Mouse (Mus musculus): ENCODE data around the gene Tent5b.
"Not testable (repeated sequence)": the region's sequence is repeated elsewhere in the genome, so short reads cannot be mapped to it uniquely, and the experiment has no call there.

The Tent5b gene

DNA sequence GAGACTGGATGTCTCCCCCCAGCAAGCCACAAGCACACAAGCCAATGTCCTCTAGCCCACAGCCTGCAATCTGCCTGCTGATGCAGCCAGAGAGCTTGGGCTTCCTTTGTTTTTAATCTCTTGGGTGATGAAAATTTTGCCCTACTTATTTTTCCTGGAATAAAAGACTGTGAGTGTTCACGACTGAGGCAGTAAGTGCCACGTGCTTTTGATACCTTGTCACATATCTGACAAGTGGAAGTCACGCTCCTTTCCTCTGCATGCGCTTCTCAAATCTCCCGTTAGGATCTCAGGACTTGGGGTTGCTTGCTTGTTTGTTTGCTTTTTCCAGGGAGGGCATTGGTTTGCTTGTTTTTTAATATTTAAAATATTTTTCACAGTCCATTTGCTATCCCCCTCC lies 24.4 kb downstream of the Tent5b start:
- no peak for DNase-seq

DNA sequence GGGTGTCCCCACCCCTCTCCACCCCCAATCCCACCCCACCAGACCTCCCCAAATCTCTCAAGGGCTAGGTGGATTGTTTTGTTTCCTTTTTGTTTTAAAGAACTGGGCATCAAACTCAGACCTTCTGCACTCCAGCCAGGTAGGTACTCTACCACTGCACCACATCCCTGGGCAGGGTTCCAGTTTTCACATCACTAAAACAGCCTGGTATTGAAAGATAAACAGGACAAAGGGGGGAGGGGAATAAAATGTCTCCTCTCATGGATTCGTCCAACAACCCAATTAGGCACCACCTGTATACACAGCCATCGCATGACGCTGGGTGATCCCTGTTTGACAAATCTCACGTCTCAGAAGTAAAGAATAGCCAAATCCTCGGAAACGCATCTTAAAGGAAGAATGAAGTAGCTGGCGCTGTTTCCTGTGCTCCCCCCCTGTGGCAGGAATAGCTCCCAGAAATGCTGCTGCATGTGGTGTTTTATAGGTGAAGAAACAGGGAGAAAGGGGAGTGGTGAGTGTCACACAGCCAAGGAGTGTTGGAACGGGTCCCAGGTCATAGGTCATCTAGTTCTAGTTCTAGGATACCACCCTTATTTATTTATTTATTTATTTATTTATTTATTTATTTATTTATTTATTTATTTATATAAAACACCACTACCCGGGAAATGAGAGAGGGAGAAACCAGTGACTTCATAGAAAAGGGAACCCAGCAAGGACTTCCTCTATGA lies 25.0 kb downstream of the Tent5b start:
- DNase-seq, result no peak

DNA sequence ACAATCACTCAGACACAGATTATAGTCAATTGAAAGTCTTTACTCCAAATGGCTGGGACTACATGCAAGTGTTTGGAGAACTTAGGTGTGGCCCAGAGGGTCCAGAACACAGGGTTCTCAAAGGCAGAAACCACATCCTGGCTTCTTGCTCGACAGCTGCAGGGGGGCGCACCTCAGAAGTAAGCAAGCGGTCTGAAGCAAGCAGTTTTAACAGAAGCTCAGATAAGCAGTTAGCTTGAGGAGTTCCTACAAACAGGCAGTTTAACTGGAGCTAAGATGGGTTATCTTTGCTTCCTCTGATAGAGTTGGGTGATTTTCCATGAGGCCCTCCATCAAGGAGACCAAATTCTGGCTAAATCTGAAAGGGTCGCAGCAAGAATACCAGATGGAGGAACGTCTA lies 26.6 kb downstream of the Tent5b start:
- no peak for DNase-seq

DNA sequence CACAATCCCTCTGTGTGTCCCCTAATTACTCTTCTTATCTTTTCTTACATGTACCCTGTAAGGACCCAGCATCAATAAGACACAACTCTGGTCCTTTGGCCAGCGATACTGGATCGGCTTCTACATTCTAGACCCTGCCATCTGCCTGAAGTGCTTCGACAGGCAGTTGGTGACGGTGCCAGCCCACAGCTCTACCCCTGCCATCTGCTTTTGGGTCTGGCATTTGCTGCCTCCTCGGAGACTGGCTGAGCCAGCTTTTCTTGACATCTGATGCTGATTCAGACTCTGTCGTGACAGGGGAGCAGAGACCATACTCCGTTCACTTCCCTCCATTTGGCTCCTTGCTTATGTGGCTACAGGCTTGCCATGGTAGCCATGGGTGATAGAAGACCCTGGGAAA lies 29.1 kb downstream of the Tent5b start:
- DNase-seq, result peak; percentile 74

DNA sequence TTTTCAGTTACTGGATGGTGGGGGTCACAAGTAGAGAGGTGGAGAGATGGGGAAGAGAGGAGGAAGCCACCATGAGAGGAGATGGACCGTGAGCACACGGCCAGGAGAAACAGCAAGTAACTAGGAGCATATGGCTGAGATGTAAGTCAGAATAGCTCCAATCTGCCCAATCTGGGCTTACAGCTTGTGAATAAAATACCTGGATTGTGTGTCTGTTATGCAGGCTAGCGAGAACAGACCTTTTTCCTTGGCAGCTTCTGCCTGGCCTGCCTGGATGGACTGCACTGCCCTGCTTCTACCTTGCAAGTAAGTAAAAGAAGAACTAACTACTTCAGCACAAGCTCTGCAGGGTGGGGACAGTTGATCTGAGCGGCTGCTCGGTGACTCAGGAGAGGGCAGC lies 31.1 kb downstream of the Tent5b start:
- DNase-seq, result no peak

DNA sequence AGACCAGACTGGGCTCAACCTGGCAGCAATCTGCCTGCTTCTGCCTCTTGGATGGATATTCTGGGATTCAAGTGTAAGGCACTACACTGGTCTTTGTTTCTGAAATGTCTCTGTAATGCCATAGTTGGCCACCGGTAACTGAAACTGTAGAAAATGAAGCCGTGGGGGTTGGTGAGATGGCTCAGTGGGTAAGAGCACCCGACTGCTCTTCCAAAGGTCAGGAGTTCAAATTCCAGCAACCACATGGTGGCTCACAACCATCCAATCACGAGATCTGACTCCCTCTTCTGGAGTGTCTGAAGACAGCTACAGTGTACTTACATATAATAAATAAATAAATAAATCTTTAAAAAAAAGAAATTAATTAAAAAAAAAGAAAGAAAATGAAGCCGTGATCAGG lies 32.6 kb downstream of the Tent5b start:
- DNase-seq, result not testable (repeated sequence)

DNA sequence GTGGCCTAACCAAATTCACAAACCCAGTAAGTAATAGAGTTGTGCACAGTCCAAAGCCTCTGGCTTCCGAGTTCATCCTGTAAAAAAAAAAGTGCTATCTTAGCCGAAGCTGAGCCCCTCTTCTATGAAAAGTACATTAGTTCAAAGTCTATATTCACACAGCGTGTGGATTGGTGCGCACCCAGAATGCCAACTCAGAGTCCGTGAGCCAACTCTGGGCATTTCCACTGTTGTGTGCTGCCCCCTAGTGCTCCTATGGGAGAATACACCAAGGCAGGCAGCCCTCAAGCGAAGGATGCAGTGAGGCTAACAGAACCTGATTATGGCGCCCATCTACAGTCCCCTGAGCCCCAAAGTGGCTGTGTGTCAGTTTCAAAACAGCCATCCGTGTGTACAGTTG lies 33.0 kb downstream of the Tent5b start:
- DNase-seq, result peak; percentile 82

DNA sequence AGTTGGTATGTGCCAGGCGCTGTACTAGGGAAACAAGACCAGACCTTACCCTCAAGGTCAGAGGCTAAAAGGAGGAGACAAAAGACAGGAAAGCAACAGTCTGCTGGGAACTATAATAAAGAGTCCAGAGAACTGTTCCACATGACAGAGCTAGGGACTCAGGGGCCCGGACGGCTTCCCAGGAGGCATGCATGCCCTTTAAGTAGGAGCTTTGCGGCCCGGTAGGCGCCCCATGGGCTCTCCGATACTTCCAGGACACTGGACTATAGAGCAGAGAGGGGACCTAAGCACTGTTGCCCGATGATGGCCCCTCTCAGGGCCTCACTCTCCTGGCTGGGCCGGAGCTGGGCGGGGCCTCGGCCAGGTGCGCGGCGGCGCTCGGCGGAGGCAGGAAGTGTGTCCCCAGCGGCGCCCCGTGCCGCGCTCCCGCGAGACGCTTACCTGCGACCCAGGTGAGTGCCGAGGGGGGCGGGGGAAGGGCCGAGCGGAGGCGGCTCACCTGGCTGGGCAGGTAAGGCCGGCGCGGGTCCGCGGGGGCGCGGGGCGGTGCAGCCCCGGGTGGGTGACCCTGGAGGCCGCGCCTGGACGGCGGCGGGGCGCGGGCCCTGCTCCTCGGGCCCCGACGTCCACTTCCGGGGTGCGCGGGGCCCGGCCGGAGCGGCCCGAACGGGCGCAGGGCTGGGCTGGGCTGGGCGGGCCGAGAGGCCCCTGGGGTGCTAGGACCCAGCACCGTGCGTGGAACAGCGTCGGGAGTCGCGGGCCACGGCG lies 38.9 kb downstream of the Tent5b start, which contains the start of gene Kdf1:
Kdf1 (plus strand) TSS at position 363 of the 768 bp plus-strand sequence.
- no peak for DNase-seq

DNA sequence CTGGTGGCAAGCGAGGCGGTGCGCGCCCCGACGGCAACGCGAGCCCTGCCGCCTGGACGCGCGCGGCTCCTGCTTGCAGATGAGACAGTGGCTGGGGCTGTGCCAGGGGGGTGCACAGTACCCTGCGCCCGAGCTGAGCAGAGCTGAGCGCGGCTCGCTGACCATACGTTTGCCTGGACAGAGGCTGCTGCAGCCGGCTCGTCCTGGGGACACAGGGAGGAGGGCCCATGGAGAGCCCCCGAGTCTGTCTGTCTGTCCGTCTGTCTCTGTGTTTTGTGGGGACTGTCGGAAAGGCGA lies 39.4 kb downstream of the Tent5b start:
- DNase-seq, result no peak

DNA sequence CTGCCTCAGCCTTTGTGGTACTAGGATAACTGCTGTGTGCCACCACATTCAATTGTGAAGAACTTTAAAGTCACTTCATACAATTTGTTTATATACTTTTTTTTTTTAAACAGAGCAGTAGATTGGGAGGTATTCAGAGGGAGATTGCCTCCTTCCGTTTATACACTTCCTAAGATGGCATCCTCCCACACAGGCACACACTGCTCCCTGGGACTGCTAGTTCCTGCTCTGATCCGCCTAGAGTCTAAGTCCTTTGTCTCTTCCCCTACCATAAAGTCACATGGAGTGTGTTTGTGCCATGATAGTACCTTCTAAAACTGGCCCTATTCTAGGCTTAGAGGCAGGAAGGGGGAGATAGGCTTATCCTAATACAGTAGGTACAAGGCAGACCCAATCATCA lies 41.6 kb downstream of the Tent5b start:
- DNase-seq, result no peak

DNA sequence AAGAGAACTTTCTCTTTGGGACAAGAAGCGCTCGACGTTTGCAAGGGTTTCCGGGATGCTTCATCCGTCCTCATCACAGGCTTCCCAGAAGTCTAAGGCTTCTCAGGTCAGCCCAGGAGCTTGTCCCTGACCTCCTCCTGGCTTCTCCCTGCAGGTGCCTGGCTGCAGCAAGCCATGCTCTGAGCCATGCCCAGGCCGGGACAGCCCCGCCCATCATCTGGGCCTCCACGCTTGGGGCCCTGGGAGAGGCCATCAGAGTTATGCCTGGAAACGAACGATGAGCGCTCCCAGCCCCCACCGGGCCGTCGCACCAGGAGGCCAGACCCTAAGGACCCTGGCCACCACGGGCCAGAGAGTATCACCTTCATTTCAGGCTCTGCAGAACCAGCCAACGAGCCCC lies 47.9 kb downstream of the Tent5b start:
- no peak for DNase-seq

DNA sequence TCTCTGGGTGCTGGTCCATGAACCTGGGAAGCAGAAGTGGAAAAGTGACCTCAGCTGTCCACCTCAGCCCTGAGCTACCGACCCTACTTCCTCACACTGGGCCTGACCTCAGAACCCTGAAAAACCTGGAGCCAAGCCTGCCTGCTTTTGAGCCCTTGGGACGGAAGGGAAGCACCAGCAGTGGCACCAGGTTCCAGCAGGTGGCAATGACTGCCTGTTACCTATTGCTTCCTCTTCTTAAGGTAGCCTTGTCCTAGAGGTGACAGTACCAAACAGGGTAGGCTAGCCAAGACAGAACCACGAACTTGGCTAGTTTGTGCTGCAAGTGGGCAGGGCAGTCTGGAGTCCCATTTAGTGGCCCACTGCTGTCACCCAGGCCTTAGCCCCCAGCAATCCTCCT lies 52.8 kb downstream of the Tent5b start:
- DNase-seq, result no peak

DNA sequence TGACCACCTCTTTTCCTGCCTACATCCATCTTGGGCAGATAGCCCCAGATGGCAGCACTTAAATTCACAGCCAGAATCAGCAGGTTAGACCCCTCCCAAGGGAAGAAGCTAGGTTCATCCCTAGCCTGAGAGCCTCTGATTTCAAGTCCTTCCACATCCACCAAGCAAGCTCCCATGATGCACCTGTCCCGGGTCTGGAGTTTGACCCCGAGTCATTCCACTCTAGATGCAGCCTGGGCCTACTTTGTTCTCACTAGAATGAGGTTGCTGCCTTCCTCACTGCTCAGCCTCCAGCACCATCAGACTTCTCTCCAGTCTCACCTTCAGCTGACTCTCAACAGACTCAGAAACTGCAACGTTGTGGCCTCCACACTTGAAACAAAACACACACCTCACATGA lies 56.1 kb downstream of the Tent5b start:
- DNase-seq, result no peak

DNA sequence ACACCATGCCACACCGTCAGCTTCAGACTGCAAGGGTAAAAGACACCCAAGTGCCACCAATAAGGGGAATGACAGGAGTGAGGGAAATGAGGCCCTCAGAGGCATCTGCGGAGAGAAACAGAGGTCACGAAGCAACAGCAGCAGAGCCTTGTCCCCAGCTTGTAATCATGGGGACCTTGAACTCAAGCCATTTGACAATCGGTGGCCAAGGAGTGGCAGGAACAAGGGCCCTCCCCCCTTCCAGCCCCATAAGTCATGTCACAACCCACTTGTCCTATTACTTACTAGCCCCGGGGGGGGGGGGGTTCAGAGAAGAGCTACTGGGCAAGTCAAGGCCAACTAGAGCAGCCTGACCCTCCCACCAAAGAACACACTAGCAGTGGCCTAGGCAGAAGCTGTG lies 56.7 kb downstream of the Tent5b start:
- DNase-seq, result no peak
